In genomic region chr3:9401685-9402084, GRCm38 (mm10) we compare ENCODE assay signal across 19 mouse cellular contexts.
DNase-seq lines count a peak whose midpoint lies in the region; ATAC-seq and TF ChIP-seq lines count a peak whose summit lies in the region.
"Had no signal": no experiment of that assay in that cellular context is flagged by ENCODE, and none has a peak within 500 bp of the region (broad histone marks: within the 10 kb centered on the region; RNA-seq: fewer than 3 reads in every experiment).

No protein-coding gene starts in this region.

- ATAC-seq in CD4-positive, CD25-positive, alpha-beta regulatory T cell, adult 4 months, result no peak
- ATAC-seq in heart, postnatal 0 days (ENCODE audit: insufficient read depth, low read depth), result no peak
- ATAC-seq in heart, embryonic 11.5 days (replicated peaks; ENCODE audit: insufficient number of reproducible peaks, low FRiP score, low TSS enrichment), result no peak
- no peak for ATAC-seq in megakaryocyte, adult 5-6 weeks (ENCODE audit: poor library complexity, severe bottlenecking)
- ATAC-seq: midbrain, embryonic 13.5 days had no signal

- TF ChIP-seq CTCF in heart, postnatal 0 days (IDR thresholded peaks at IDR 0.05; ENCODE audit: low read depth), result no peak

- H3K4me3 ChIP-seq in heart, postnatal 0 days (ENCODE audit: low read depth, low read length), result no peak overlapping the region
- no peak overlapping the region for H3K4me3 ChIP-seq in heart, embryonic 11.5 days (ENCODE audit: low read depth, low read length)
- H3K4me3 ChIP-seq in megakaryocyte, embryonic 14.5 days (replicated peaks), result peak overlapping the region; percentile 54
- H3K4me3 ChIP-seq: gastrocnemius, adult 2 months; lung, embryonic 15.5 days; midbrain, embryonic 13.5 days had no signal

- peak; percentile 5 for DNase-seq in CD4-positive, CD25-positive, alpha-beta regulatory T cell, adult 2 months (ENCODE audit: low read depth, low spot score)
- no peak for DNase-seq in heart, postnatal 0 days (ENCODE audit: low spot score)
- DNase-seq in thymus, postnatal 25 days, result peak; percentile 21
- DNase-seq in yolk sac, embryonic 10.5 days (ENCODE audit: low spot score), result no peak
- DNase-seq: adrenal gland, postnatal 14 days; cerebellum, adult 11 months; gastrocnemius, adult 2 months; kidney, adult 2 months; kidney, postnatal 10 days; layer of hippocampus, postnatal 36 days; lung, postnatal 4 days had no signal

- H3K9ac ChIP-seq in heart, postnatal 0 days (replicated peaks; ENCODE audit: low read depth, low read length), result no peak overlapping the region
- H3K9ac ChIP-seq in heart, embryonic 11.5 days (ENCODE audit: low read depth, low read length), result no peak overlapping the region
- H3K9ac ChIP-seq: hindbrain, embryonic 14.5 days; lung, embryonic 15.5 days; midbrain, embryonic 13.5 days had no signal

- H3K4me1 ChIP-seq in heart, postnatal 0 days (ENCODE audit: control insufficient read depth, insufficient read depth), result peaks cover 24% of the 10 kb centered on the region
- H3K4me1 ChIP-seq in heart, embryonic 11.5 days (ENCODE audit: control insufficient read depth, insufficient read depth, low read length), result peaks cover 9% of the 10 kb centered on the region
- peaks cover 75% of the 10 kb centered on the region for H3K4me1 ChIP-seq in megakaryocyte, embryonic 14.5 days

- no peaks in the 10 kb centered on the region for H3K27me3 ChIP-seq in heart, postnatal 0 days (ENCODE audit: control insufficient read depth, insufficient read depth, low read length)
- H3K27me3 ChIP-seq in heart, embryonic 11.5 days (ENCODE audit: control insufficient read depth, insufficient read depth, low read length), result no peaks in the 10 kb centered on the region
- peaks cover 45% of the 10 kb centered on the region for H3K27me3 ChIP-seq in megakaryocyte, embryonic 14.5 days (replicated peaks)
- H3K27me3 ChIP-seq: CH12.LX; lung, embryonic 15.5 days; midbrain, embryonic 13.5 days had no signal

- no peak overlapping the region for H3K4me2 ChIP-seq in heart, postnatal 0 days (ENCODE audit: low read depth, low read length)
- H3K4me2 ChIP-seq in heart, embryonic 11.5 days, result no peak overlapping the region
- H3K4me2 ChIP-seq: hindbrain, embryonic 14.5 days; lung, embryonic 15.5 days; midbrain, embryonic 13.5 days had no signal

- H3K27ac ChIP-seq in heart, postnatal 0 days (ENCODE audit: low read depth), result peak overlapping the region; percentile 5; the same call in 1 of the 2 replicates
- H3K27ac ChIP-seq in heart, embryonic 11.5 days (ENCODE audit: low read depth, low read length), result no peak overlapping the region
- H3K27ac ChIP-seq: gastrocnemius, adult 2 months; hindbrain, embryonic 14.5 days; midbrain, embryonic 13.5 days had no signal

- no peak for TF ChIP-seq EP300 in heart, postnatal 0 days (IDR thresholded peaks at IDR 0.05; ENCODE audit: low read depth)

- no peaks in the 10 kb centered on the region for H3K36me3 ChIP-seq in heart, postnatal 0 days (replicated peaks; ENCODE audit: control insufficient read depth, insufficient read depth, low read length)
- H3K36me3 ChIP-seq in heart, embryonic 11.5 days (ENCODE audit: control insufficient read depth, insufficient read depth, low read length), result no peaks in the 10 kb centered on the region
- no peaks in the 10 kb centered on the region for H3K36me3 ChIP-seq in megakaryocyte, embryonic 14.5 days (replicated peaks; ENCODE audit: low read length)
- H3K36me3 ChIP-seq: lung, embryonic 15.5 days; midbrain, embryonic 13.5 days had no signal

- H3K9me3 ChIP-seq in heart, postnatal 0 days (replicated peaks; ENCODE audit: control insufficient read depth, low read length), result no peaks in the 10 kb centered on the region
- H3K9me3 ChIP-seq in heart, embryonic 11.5 days (replicated peaks; ENCODE audit: control insufficient read depth, low read length), result no peaks in the 10 kb centered on the region
- no peaks in the 10 kb centered on the region for H3K9me3 ChIP-seq in megakaryocyte, embryonic 14.5 days
- H3K9me3 ChIP-seq: lung, embryonic 15.5 days; midbrain, embryonic 13.5 days had no signal

- 64% methylated on average over 6 of the region's 6 CpGs for WGBS in heart, postnatal 0 days
- 64% methylated on average over 6 of the region's 6 CpGs for WGBS in heart, embryonic 11.5 days (ENCODE audit: insufficient replicate concordance)

Comparison
In these comparisons a context has a peak if more than half of its experiments do, and no peak if none do; other contexts are left out.
1. DNase-seq: peak in CD4-positive, CD25-positive, alpha-beta regulatory T cell, adult 2 months (single experiment) and thymus, postnatal 25 days (single experiment); none in heart, postnatal 0 days (single experiment) and yolk sac, embryonic 10.5 days (single experiment).